Mouse (Mus musculus) embryonic facial prominence, embryonic 13.5 days (tissue): ENCODE measurements around the gene Gm45716. TPM values are rescaled to one million over a fixed set of nuclear protein-coding genes. Genes with fewer than 3 reads are reported as not detected.
"Not testable (repeated sequence)": the region's sequence is repeated elsewhere in the genome, so short reads cannot be mapped to it uniquely, and the experiment has no call there.

Source experiments
- ATAC-seq: fragments of 200-750 bp; cut with Nextera tagmentation; 2 replicates; pipeline ENCODE4 v1.8.0; 2017; ENCODE audit warnings: low read depth; ENCODE audit not compliant: insufficient number of reproducible peaks, insufficient read depth, low FRiP score, low TSS enrichment
- H3K27ac ChIP-seq: fragments of 300-500 bp; sonication (generic); 2 replicates; pipeline ENCODE4 v1.5.1; 2015; ENCODE audit warnings: moderate library complexity, mild to moderate bottlenecking, inconsistent platforms
- H3K27me3 ChIP-seq: fragments of 300-500 bp; sonication (generic); 2 replicates; pipeline ENCODE4 v1.6.1; 2015; ENCODE audit warnings: mild to moderate bottlenecking, inconsistent platforms
- H3K36me3 ChIP-seq: fragments of 300-500 bp; sonication (generic); 2 replicates; pipeline ENCODE4 v1.6.1; 2015; ENCODE audit warnings: mild to moderate bottlenecking, inconsistent platforms
- H3K4me1 ChIP-seq: fragments of 300-500 bp; sonication (generic); 2 replicates; pipeline ENCODE4 v1.6.1; 2015; ENCODE audit warnings: inconsistent platforms
- H3K4me2 ChIP-seq: fragments of 300-500 bp; sonication (generic); 2 replicates; pipeline ENCODE4 v1.6.1; 2015; ENCODE audit warnings: moderate library complexity, mild to moderate bottlenecking, inconsistent platforms
- H3K4me3 ChIP-seq: fragments of 300-500 bp; sonication (generic); 2 replicates; pipeline ENCODE4 v1.5.1; 2015; ENCODE audit warnings: mild to moderate bottlenecking, inconsistent platforms
- H3K9ac ChIP-seq: fragments of 300-500 bp; sonication (generic); 2 replicates; pipeline ENCODE4 v1.6.1; 2015; ENCODE audit warnings: mild to moderate bottlenecking, inconsistent platforms
- H3K9me3 ChIP-seq: fragments of 300-500 bp; sonication (generic); 2 replicates; pipeline ENCODE4 v1.6.1; 2016; ENCODE audit warnings: inconsistent platforms
- WGBS: fragments of 180-500 bp; shearing (Covaris S2); methylation state at CpG from one replicate; pipeline ENCODE4 v1.1.7; 2015; ENCODE audit warnings: mixed read lengths; 5-methylcytosine and 5-hydroxymethylcytosine counted together
- polyA plus RNA-seq: library from polyadenylated mRNA; unstranded; fragments of >200 nt; fragmentation: Nextera tagmentation; extraction: Ambion mirVana; gene quantifications from 2 replicates; pipeline ENCODE4 v1.2.1, GENCODE M21; 2015

Gene Gm45716
- polyA plus RNA-seq, 1 experiment from 2014 or later = 11.5 TPM

DNA sequence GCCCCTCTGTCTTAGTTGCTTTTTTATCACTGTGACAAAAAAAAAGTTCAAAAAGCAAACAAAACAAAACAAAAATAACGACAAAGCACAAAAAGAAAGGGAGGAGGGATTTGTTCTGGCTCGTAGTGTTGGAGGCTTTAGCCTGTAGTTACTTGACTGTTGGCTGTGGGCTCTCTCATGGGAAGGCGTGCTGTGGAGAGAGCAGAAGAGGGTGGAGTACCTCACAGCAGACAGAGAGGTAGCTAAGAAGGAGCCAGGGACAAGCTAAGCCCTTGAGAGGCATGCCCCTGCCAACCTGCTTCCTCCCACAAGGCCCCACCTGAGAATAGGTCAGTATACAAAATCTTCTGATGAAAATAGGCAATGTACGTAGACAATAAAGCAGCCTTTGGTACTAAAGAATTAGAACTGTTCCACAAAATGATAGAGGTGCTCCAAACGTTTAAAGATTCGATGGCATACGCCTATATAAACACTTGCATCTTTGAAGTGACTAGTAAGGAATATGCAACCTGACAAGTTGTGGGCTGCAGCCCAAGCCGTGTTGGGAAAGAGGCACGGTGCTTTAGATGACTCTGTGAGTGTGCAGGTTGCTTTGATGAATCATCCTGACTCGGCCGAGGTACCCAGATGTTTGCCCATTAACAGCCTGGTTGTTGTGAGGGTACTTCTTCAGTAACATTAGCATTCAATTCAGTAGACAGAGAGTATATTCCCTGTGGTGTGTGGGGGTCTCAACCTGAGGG lies 82.8 kb downstream of the Gm45716 start:
- Histone ChIP-seq H3K9ac (no peak overlapping the region), H3K4me3 (no peak overlapping the region), H3K27ac (peak overlapping the region; percentile 57; the same call in 1 of the 2 replicates), H3K9me3 (no peaks in the 10 kb centered on the region), H3K4me2 (no peak overlapping the region), H3K27me3 (no peaks in the 10 kb centered on the region), H3K4me1 (peaks cover 26% of the 10 kb centered on the region), H3K36me3 (peaks cover 49% of the 10 kb centered on the region)
- ATAC-seq = no peak
- WGBS = 79% methylated on average over 11 of the region's 11 CpGs

DNA sequence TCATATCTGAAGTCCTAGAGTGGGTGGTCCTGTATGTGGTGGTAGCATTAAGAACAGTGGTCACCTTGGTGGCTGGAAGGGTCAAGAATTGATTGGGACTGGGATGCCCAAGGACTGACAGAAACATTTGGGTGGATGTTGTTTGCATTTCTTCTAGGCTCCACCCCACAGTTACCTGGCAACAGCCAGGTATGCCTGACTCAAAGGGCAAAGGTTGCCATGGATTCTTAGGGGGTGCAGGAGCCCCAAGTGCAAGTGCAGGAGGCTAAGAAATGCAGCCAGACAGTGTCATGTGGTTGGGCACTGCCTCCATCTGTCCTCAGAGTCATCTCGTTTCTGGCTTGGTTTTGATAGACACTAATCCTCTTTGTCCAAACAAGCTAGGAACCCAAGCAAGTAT lies 86.7 kb downstream of the Gm45716 start:
- no peaks in the 10 kb centered on the region for H3K9me3 ChIP-seq
- WGBS = 82% methylated on average over 1 of the region's 1 CpGs
- peaks cover 11% of the 10 kb centered on the region for H3K4me1 ChIP-seq
- no peak overlapping the region for H3K4me2 ChIP-seq
- no peak overlapping the region for H3K9ac ChIP-seq
- H3K27ac ChIP-seq = no peak overlapping the region
- ATAC-seq = no peak
- H3K36me3 ChIP-seq = peaks cover 55% of the 10 kb centered on the region
- H3K27me3 ChIP-seq = no peaks in the 10 kb centered on the region
- no peak overlapping the region for H3K4me3 ChIP-seq

DNA sequence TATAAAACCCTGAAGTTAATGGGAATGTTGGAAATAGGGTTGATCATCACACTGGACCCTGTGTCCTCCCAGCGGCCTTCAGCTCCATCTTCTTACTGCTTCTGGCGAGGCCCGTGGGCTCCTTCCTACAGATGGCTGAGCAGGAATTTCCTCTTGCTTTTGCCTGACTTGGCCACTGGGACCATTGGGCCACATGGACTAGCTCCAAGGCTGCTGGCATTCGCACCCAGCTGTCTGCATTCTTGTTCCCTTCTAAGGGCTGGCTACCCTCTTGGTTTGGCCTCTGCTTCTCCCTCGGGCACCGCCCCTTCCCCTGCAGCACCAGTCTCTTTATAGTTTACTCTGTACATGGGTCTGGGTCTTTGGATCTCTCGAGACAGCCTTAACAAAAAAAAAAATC lies 88.2 kb downstream of the Gm45716 start:
- H3K4me1 ChIP-seq = no peaks in the 10 kb centered on the region
- no peaks in the 10 kb centered on the region for H3K9me3 ChIP-seq
- no peak for ATAC-seq
- H3K27me3 ChIP-seq = no peaks in the 10 kb centered on the region
- WGBS = 85% methylated on average over 7 of the region's 7 CpGs
- no peak overlapping the region for H3K9ac ChIP-seq
- peaks cover 53% of the 10 kb centered on the region for H3K36me3 ChIP-seq
- H3K4me3 ChIP-seq = no peak overlapping the region
- H3K4me2 ChIP-seq = no peak overlapping the region
- H3K27ac ChIP-seq = no peak overlapping the region

DNA sequence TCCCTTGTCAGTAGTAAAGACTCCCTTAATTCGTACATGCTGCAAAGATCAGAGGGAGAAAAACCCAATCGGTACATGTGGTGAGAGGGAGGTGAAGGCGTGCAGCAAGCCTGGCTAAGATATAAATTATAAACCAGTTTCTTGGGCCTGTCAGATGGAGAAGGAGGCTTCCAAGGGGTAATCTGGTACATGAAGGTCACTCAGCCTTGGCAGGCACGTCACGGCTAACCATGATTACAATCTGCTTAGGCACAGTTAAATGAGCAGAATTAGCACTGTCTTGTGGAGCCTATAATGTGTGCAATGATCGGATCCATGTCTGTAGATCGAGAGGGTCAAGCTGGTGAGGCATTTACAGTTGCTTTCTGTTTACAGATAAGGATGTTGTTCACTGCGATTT lies 88.7 kb downstream of the Gm45716 start:
- no peak overlapping the region for H3K4me3 ChIP-seq
- no peak overlapping the region for H3K27ac ChIP-seq
- no peak for ATAC-seq
- 87% methylated on average over 8 of the region's 8 CpGs for WGBS
- H3K9ac ChIP-seq = no peak overlapping the region
- H3K36me3 ChIP-seq = peaks cover 48% of the 10 kb centered on the region
- H3K4me1 ChIP-seq = no peaks in the 10 kb centered on the region
- no peaks in the 10 kb centered on the region for H3K9me3 ChIP-seq
- no peak overlapping the region for H3K4me2 ChIP-seq
- H3K27me3 ChIP-seq = no peaks in the 10 kb centered on the region

DNA sequence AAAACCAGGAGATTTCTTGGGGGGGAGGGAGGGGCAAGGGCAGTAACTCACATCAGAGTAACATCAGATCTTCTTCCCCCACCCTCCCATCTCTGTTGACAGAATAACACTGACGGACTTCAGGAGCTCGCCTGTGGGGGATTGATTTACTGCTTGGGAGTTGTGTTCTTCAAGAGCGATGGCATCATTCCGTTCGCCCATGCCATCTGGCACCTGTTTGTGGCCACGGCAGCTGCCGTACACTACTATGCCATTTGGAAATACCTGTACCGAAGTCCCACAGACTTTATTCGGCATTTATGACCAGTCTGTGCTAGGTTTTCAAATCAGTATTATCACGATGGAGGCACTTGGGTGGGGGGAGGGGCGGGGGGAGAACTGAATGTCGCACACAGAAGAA lies 89.1 kb downstream of the Gm45716 start:
- Histone ChIP-seq H3K4me1 (no peaks in the 10 kb centered on the region), H3K36me3 (peaks cover 44% of the 10 kb centered on the region)
- WGBS = 87% methylated on average over 12 of the region's 12 CpGs

DNA sequence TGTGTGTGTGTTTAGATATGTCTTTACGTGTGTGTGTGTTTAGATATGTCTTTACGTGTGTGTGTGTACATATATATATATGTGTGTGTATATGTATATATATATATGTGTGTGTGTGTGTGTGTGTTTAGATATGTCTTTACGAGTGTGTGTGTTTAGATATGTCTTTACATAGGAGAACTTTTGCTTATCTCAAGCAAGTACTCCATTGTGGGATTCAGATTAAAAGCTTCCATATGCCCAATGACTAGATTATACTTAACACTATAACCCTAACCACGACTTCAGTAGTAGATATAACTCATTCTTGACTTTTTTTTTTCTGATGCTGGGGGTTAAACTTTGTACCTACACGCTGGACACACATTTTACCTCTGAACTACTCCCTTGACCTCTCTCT lies 92.6 kb downstream of the Gm45716 start:
- Histone ChIP-seq H3K36me3 (peaks cover 22% of the 10 kb centered on the region), H3K9ac (no peak overlapping the region), H3K4me3 (no peak overlapping the region), H3K9me3 (no peaks in the 10 kb centered on the region), H3K27ac (no peak overlapping the region), H3K4me1 (no peaks in the 10 kb centered on the region), H3K4me2 (no peak overlapping the region), H3K27me3 (no peaks in the 10 kb centered on the region)
- WGBS = 84% methylated on average over 5 of the region's 5 CpGs
- ATAC-seq = no peak

More for the DNA sequence above, 89.1 kb downstream of the Gm45716 start:
- no peak overlapping the region for H3K4me2 ChIP-seq
- no peak overlapping the region for H3K9ac ChIP-seq
- no peak overlapping the region for H3K4me3 ChIP-seq
- ATAC-seq = no peak
- no peaks in the 10 kb centered on the region for H3K9me3 ChIP-seq
- H3K27me3 ChIP-seq = no peaks in the 10 kb centered on the region
- H3K27ac ChIP-seq = no peak overlapping the region

DNA sequence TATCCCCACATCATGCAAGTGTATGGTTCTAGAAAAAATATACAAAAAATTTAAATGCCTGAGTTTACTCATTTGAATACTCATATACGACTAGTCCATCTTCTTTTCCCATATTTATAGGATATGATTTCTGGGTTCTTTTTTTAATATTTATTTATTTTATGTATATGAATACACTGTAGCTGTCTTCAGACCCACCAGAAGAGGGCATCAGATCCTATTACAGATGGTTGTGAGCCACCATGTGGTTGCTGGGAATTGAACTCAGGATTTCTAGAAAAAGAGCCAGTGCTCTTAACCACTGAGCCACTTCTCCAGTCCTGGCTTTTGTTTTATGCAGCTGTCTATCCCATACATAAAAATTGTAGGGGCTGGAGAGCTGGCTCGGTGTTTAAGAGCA lies 94.5 kb downstream of the Gm45716 start:
- not testable (repeated sequence) for ATAC-seq, H3K27me3 ChIP-seq, H3K9ac ChIP-seq, H3K4me1 ChIP-seq, H3K36me3 ChIP-seq, H3K4me3 ChIP-seq, H3K4me2 ChIP-seq, H3K27ac ChIP-seq, H3K9me3 ChIP-seq
- WGBS = 91% methylated on average over 2 of the region's 2 CpGs

DNA sequence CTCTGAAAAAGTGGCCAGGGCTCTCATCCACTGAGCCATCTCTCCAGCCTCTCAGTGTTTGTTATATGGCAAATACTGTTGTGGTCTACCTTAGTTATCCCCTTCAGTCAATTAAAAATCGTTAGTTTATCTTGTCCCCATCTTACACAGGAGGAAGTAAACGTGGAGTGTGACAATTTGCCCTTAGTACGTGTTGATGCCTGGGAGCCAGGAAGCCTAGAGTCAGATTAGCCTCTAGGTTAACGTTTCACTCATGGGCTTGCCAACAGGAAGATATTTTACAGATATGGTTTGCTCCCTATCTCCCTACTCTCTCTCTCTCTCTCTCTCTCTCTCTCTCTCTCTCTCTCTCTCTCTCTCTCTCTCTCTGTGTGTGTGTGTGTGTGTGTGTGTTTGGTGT lies 95.7 kb downstream of the Gm45716 start:
- Histone ChIP-seq H3K4me2 (no peak overlapping the region), H3K27me3 (no peaks in the 10 kb centered on the region), H3K36me3 (0 out of 2 replicates have a peak, but pooled peaks cover 4% of the 10 kb centered on the region), H3K9ac (no peak overlapping the region), H3K4me1 (no peaks in the 10 kb centered on the region), H3K9me3 (no peaks in the 10 kb centered on the region), H3K27ac (no peak overlapping the region), H3K4me3 (no peak overlapping the region)
- 56% methylated on average over 4 of the region's 4 CpGs for WGBS
- ATAC-seq = no peak

DNA sequence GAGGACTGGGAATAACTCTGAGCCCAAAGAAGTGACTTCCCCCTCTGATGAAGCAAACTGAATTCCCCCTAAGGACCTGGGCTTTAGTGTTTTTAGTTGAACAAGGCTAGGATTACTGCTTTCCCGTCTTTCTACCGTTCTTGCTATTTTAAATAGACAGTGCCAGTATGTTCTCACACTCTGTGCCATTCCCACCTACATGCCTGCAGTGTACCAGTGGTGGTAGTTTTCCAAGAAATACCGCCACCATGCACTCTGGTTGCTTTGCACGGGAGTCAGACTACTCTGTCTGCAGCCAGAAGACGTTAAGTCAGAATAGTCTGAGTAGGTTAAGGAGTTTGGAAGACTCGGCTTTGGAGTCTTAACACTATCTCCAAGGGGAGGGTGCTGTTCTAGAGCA lies 96.1 kb downstream of the Gm45716 start:
- WGBS = 71% methylated on average over 6 of the region's 6 CpGs
- no peak for ATAC-seq
- Histone ChIP-seq H3K4me1 (no peaks in the 10 kb centered on the region), H3K4me3 (no peak overlapping the region), H3K36me3 (0 out of 2 replicates have a peak, but pooled peaks cover 4% of the 10 kb centered on the region), H3K4me2 (no peak overlapping the region), H3K27ac (no peak overlapping the region), H3K9ac (no peak overlapping the region), H3K9me3 (no peaks in the 10 kb centered on the region), H3K27me3 (no peaks in the 10 kb centered on the region)

DNA sequence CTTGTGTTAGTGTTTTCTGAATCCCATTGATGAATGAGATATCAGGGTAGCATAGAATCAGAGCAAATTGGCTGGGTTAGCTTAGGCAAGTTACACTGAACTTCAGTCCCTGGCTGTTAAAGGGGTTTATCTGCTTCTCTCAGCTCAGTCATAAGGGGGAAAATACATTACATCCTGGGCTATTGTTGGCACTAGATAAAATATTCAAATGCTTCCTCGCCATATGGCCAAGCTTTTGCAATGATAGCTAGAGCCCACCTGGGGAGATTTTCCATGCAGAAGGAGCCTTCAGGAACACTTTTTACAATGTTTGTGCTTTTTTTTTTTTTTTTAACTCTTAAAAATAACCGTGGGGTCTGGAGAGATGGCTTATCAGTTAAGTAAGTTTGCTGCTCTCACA lies 96.6 kb downstream of the Gm45716 start:
- Histone ChIP-seq H3K9ac (no peak overlapping the region), H3K36me3 (0 out of 2 replicates have a peak, but pooled peaks cover 4% of the 10 kb centered on the region), H3K4me1 (no peaks in the 10 kb centered on the region), H3K27me3 (no peaks in the 10 kb centered on the region), H3K4me2 (no peak overlapping the region), H3K27ac (no peak overlapping the region), H3K9me3 (no peaks in the 10 kb centered on the region), H3K4me3 (no peak overlapping the region)
- WGBS = 81% methylated on average over 2 of the region's 2 CpGs
- no peak for ATAC-seq

DNA sequence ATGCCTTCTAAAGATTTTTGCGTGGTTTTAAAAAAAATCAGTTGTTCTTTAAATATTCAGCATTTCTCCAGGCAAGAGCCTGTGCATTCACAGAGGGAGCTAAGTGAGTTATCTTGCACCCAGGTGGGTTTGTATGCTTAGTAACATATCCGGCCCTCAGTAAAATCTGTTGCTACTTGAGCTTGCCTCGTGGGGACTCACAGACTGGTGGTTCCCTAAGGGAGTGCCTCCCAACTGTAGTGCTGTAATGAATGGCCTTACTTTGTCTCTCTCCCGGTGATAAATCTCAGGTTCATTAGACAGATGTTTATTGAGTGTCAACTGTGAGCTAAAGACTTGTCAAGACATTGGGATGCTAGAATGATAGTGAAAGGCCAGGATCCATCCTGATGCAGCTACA lies 97.1 kb downstream of the Gm45716 start:
- H3K9ac ChIP-seq = no peak overlapping the region
- H3K4me1 ChIP-seq = no peaks in the 10 kb centered on the region
- no peak overlapping the region for H3K27ac ChIP-seq
- H3K27me3 ChIP-seq = no peaks in the 10 kb centered on the region
- ATAC-seq = no peak
- 68% methylated on average over 4 of the region's 4 CpGs for WGBS
- H3K4me2 ChIP-seq = no peak overlapping the region
- no peaks in the 10 kb centered on the region for H3K9me3 ChIP-seq
- H3K4me3 ChIP-seq = no peak overlapping the region
- H3K36me3 ChIP-seq = no peaks in the 10 kb centered on the region

DNA sequence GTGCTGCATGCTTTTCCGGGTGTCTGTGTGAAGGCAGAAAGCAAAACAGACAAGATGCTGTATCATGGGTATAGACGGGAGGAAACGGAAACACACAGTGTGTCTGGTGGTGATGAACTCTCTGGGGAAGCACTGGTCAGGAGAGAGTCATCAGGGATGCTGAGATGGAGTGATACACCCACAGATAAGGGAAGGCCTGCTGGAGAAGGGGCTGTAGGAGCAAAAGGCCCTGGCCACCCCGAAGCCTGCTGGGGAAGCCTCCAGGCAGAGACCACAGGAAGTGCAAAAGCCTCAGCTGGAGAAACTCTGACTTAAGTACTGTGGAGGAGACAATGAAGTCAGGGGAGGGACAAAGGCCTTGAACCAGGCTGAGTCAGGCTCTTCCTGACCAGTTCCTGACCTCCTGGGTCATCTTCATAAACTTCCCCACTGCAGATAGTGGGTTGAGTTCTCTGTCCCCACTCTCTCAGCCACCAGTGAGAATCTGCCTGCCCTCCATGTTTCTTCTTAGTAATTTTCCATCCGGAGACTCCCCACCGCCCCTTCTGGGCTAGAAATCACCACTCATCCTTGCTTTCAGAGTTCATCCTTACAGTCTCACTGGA lies 99.2 kb downstream of the Gm45716 start:
- Histone ChIP-seq H3K4me1 (0 out of 2 replicates have a peak, but pooled peaks cover 7% of the 10 kb centered on the region), H3K36me3 (no peaks in the 10 kb centered on the region), H3K27ac (no peak overlapping the region), H3K9me3 (no peaks in the 10 kb centered on the region), H3K9ac (no peak overlapping the region), H3K4me3 (no peak overlapping the region), H3K27me3 (no peaks in the 10 kb centered on the region), H3K4me2 (no peak overlapping the region)
- ATAC-seq = no peak
- 85% methylated on average over 6 of the region's 6 CpGs for WGBS
